Mouse (Mus musculus): ENCODE data around the gene Nkd1.
A peak's percentile ranks its signal among the peaks of the same experiment; 100 is the strongest.

Nkd1 gene

DNA sequence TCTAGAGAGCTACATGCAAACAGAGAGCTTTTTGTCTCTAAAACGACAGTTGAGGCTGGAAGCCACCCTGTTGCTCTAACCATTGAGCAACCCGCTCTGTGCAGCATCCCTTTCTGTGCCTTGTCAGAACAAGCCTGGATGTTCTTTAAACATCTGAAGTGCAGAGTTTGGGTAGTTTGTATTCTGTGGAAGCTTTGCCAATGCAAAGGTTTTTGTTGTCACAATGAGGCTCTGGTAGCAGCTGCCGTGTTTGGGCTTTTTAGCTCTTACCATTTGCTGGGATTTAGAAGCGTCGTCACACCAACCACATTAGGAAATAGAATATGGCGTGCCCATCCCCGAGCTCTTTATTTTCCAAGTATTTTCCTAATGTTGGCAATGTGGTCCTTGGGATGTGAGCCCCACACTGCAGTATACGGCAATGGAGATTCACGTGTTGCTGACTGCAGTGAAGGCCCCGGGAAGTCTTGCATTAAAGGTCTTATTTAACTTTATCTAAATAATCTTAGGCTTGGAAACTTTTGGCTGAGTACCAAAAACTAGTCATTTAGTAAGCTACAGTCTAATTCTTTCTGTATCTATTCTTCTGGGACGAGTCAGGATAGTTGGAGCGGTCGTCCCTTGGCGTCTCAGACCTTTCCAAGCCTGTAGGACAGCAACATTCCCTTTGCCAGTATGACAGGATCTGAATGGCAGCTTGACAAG is 51.9 kb downstream of the Nkd1 start:
- DNase-seq (ENCODE audit: low read depth, low spot score), result no peak

DNA sequence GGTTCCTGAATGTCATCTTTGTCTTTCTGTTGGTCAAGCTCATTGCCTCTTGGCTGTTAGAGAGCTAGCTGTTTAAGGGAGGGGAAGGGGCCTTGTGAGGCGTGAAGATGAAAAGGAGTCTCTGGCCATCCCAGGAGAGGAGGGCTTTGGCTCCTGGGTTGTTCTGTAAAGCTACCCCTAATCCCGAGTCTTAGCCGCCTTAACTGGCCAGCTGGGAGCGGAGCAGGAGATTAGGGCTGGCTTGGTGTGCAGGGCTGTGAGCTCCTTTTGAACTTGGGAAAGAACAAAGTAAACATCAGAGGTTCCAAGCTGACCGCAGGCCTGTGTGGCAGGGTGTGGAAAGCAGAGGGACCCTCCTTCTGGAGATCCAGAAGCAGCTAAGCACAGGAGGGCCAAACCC is 53.8 kb downstream of the Nkd1 start:
- DNase-seq (ENCODE audit: low read depth, low spot score), result no peak

DNA sequence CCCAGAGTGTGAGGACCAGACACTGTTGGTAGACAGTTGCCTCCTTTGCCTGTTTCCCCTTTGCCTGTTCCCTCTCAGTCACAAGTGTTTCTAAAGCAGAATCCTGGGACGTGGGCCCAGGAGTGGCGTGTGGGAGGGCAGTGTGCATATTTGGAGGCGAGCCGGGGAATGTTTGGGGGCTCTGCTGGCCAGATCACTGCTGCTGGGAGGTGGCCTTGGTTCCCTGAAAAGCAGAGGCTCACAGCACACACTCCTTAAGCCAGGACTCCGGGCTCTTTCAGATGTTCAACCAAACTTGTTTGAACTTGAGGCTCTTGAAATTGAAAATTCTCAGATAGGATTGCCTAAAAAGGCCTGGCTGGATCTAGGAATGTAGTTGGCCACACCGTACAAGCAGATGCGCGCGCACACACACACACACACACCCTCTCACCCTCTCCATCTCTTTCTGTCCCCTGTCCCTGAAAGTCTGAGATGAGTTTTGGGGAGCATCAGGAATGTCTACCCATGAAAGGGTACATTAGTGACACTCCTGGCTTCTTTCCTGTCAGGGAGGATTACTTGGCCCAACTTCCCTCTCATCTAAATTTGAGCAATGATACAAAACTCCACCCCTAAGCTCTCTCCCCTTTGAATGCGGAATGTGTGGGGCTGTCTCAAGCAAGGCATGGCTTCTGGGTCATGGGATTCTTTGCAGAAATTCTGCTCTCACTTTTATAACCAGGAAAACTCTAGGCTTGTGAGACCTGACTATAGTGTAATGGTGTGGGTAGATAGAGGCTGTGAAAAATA is 55.4 kb downstream of the Nkd1 start:
- DNase-seq (ENCODE audit: low read depth, low spot score), result no peak

- no peak for DNase-seq (ENCODE audit: low read depth, low spot score)
Observed at GRCm38 (mm10) chr8:88577666-88578065, 56.5 kb downstream of the Nkd1 start.

DNA sequence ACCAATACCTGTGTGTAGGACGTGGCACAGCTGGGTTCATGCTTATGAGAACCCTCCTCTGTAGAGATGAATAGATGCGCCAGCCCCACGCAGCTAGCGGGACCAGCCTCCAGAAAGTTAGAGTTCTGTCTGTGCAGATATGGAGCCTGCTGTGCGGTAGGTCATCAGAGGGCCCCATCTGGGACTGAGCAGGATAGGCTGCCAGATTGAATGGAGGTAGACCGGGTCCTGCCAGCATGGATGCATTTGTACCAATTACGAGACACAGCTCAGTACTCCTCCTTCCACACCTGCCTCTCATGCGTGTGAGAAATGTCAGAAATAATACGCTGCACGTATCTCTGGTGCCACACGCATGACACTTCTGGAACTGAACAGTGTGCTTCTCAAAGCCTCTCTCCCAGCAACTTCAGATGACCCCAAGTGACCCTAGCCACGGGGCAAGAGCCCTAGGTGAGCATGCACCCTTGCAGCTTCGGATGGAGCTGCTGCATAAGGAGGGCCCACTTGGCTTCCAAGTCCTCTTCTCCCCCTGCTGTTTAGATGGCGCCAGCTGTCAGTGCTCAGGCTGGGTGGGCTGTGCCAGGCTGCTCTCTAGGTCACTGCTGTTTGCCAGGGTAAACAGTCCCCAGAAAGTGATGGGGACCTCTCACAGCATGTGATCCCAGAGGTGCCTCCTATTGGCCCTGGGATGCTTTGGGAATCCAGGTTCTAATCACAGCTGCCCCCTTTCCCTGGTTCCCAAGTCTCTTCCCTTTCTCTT is 57.4 kb downstream of the Nkd1 start:
- DNase-seq (ENCODE audit: low read depth, low spot score), result no peak

- no peak for DNase-seq (ENCODE audit: low read depth, low spot score)
Observed at GRCm38 (mm10) chr8:88579246-88579645, 58.1 kb downstream of the Nkd1 start.

DNA sequence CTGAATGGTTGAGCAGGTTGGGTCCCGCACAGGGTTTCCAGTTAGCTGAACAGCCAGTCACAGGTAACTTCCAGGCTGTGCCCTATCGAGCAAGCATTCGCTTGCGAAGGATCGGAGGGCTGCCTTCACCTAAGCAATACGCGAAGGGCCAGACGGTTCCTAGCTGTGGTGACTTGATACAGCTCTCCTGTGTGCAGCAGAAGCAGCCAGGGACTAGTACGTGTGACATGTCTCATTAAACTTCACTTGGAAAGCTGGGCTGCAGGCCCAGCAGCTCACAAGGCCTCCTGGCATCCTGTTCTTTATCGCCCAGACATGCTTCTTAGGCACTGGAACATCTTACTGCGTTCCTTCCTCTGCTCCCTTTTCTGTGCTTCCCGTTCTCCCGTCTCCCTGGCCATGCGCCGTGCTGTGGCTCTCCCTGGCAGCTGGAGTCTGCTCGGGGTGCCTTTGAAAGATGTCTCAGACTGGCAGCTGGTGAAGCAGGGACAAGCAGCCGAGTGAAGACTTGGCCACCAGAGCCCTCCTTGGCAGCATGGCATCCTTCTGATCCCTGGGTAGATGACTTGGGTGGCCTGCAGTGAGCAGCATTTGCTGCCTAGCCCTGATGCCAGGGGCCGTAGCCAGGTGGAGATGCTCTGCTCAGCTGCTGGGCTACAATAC is 58.6 kb downstream of the Nkd1 start:
- DNase-seq (ENCODE audit: low read depth, low spot score), result no peak

DNA sequence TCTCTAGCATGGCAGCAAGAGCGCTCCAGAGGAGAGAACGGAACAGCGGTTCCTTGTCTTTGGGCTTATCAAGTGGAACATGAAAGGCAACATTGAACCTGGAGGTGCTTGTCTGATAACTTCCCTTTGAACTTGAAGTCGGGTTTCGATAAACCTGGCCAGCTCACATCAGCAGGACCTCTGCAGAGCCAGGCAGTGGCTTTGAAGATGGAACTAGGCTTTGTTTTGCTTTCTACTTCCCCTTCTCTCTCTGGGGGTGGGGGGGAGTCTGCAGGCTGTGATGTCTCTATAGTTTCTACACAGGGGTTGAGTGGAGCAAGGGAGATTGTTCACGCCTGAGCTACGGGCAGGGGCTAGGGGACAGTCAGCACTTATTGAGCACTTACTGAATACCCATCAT is 59.6 kb downstream of the Nkd1 start:
- DNase-seq (ENCODE audit: low read depth, low spot score), result no peak

DNA sequence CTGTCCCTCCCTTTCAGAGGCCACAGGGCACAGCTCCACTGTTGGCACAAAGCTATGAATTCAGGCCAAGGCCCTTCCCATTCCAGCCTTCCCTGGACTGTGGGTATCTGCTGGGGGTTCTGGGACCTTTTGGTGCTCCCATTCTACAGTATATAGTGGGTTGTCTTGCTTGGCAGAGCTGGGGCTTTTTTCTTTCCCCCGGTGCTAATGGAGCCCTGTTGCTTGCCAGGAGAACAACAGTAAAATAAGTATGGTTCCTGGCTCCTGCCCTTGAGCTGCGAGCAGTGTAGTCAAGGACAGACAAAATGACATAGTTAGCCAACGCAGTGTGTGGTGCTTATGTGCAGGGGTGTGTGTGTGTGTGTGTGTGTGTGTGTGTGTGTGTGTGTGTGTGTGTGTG is 62.7 kb downstream of the Nkd1 start:
- no peak for DNase-seq (ENCODE audit: low read depth, low spot score)

DNA sequence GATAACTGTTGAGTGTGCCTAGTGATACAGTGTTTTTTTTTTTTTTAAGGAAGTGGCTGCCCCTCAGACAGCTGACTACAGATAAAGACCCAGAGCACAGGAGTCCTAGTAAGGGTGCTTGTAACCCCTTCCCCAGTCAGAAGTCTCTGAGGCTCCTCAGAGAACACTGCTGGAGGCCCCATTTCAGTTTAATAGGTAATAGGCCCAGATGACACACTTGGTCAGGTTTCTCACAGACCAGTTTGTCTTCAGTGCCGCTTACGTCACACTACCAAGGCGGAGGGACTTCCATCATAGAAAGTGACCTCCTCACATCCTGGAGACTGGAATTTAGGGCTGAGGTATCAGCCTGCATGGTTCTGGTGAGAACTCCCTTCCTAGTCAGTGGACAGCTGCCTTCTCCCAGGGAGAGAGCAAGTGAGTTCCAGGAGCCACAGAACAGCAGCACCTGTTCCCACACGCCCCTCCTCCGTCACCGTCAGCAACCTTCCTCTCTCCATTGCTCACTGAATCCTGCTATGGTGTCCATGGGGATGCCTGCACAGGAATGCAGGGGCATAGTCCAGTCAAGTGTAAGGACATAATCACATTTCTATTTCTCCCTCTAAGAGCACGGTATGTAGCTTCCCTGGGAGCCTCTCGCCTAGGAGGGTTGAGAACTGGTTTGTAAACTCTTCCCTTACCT is 67.2 kb downstream of the Nkd1 start:
- DNase-seq (ENCODE audit: low read depth, low spot score), result no peak

- DNase-seq (ENCODE audit: low read depth, low spot score), result no peak
Observed at GRCm38 (mm10) chr8:88590226-88590625, 69.1 kb downstream of the Nkd1 start.

DNA sequence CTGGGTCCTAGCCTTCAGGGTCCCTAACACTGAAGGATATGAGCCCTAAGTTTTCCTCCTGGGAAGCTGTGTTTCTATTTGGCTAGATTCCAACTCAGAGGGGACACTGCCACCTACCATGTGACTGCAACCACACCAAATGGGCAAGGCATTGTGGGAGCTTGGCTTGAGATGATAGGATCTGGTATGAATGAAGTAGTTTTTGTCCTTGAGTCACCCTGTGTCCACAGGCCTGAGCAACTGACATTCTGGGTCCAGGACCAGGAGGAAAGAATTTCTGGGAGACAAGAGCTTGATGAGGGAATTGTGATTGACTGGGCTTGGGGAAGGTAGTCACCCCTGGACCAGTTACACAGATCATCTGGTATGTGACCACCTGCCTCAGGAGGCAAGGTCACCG is 72.8 kb downstream of the Nkd1 start:
- DNase-seq (ENCODE audit: low read depth, low spot score), result no peak

GRCm38 (mm10) chr8:88596042-88596441 is 74.9 kb downstream of the Nkd1 start:
- no peak for DNase-seq (ENCODE audit: low read depth, low spot score)

DNA sequence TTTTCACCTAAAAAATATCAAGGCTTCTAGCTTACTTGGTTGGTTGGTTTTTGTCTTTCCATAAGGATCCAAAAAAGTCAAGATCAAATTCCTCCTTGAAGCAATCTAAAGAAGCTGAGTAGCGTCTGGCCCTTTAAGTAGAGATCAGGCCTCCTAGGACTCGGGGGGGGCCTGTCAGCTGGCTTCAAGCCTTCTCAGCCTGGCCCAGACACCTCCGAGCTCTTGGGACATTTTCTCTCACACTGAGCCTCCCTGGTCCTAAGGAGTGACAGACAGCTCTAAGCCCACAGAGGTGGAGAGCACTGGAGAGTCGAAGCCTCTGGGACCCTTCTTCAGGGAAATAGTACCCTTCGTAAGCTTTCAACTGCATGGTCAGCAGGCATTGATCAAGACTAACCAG is 77.4 kb downstream of the Nkd1 start:
- DNase-seq (ENCODE audit: low read depth, low spot score), result no peak

DNA sequence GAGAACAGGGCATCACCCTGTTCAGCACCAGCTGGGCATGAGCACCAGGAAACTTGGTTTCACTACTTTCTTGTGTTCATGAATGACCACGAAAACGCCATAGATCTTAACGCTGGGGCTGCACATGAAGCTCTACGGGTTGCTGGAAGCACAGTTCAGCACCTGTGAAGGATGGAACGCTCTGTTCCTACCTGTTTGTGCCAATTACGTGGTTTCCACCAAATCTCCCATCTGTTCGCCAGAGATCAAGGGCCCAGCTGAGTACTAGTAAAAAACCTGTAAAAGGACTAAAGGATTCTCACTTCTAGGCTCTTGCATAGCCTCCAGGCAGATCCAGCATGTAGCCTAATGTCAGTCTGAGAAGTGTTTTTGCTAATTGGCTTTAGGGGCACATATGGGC is 78.3 kb downstream of the Nkd1 start:
- no peak for DNase-seq (ENCODE audit: low read depth, low spot score)

DNA sequence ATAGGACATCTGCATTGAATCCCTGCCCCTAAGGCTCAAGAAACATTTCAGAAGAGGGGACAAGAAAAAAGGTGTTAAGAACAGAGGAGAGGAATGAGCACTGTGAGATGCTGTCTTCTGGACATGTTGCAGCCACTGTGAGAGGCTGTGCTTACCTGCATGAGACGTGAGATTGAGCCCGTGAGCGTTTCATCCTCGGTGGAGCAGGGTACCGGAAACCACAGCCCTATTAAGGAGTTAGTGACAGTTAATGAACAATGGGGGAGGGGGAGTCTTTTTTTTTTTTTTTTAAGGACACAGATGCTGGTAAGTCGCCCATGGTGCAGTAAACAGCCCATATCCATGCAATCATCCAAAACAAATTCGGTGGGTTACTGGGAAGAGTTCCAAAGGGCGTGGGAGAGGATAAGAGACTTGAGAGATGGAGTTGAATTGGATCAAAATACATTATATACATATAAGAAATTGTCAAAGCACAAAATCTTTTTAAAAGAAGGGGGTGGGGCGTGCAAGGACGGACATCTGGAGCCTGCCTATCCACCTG is 82.4 kb downstream of the Nkd1 start:
- DNase-seq (ENCODE audit: low read depth, low spot score), result peak; percentile 25

- DNase-seq (ENCODE audit: low read depth, low spot score), result peak; percentile 66
Observed at GRCm38 (mm10) chr8:88604065-88605038, 83.2 kb downstream of the Nkd1 start.

DNA sequence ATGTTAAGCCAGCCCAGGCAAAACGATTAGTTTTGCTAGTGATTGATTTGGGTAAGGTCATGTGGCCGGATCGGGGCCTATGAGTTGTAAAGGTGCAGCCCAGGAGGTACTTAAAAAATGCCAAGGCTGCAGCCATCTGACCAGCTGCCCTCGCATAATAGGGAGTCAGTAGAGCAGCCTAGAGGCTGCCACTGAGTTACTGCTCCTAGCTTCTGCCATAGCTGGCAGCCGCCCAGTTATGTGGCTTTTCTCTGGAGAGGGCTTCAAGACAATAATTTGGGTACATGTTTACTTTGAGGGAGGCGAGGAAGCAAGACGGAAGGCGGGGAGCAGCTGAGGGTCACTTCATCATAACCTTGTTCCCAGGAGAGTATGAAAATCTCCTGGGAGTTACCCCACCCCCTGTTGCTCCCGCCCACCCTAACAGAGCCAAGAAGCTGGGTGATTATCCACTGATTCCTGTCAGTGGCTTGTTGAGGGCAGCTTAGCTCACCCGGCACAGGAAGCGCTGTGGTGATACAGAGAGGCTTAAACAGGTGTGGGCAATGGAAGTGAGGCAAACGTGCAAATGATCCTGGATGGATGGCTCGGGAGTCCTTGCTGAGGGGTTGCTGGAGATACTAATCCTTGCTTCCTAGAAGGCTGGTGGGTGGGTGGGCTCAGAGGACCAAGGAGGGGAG is 84.3 kb downstream of the Nkd1 start:
- DNase-seq (ENCODE audit: low read depth, low spot score), result no peak

GRCm38 (mm10) chr8:88609036-88609435 is 87.9 kb downstream of the Nkd1 start:
- DNase-seq (ENCODE audit: low read depth, low spot score), result no peak

Measured in CD4-positive, CD25-positive, alpha-beta regulatory T cell, adult 2 months (primary cell).